Mouse (Mus musculus): ENCODE results near the gene Drc3. TPM values are rescaled to one million over a fixed set of nuclear protein-coding genes. Genes with fewer than 3 reads are reported as not detected.
"Not testable (repeated sequence)": the region's sequence is repeated elsewhere in the genome, so short reads cannot be mapped to it uniquely, and the experiment has no call there.

The Drc3 gene
- polyA plus RNA-seq, 1 experiment from 2014 or later, result 3.8 TPM

- H3K27ac ChIP-seq (replicated peaks); H3K9ac ChIP-seq; H3K4me1 ChIP-seq (replicated peaks); H3K4me3 ChIP-seq; H3K4me2 ChIP-seq; H3K27me3 ChIP-seq; ATAC-seq (ENCODE audit: low read depth); H3K9me3 ChIP-seq: not testable (repeated sequence)
- 26% methylated on average over 1 of the region's 1 CpGs for WGBS
- H3K36me3 ChIP-seq, result peaks cover 88% of the 10 kb centered on the region
Measured at GRCm38 (mm10) chr11:60439621-60440020, 86.5 kb downstream of the Drc3 start.

DNA sequence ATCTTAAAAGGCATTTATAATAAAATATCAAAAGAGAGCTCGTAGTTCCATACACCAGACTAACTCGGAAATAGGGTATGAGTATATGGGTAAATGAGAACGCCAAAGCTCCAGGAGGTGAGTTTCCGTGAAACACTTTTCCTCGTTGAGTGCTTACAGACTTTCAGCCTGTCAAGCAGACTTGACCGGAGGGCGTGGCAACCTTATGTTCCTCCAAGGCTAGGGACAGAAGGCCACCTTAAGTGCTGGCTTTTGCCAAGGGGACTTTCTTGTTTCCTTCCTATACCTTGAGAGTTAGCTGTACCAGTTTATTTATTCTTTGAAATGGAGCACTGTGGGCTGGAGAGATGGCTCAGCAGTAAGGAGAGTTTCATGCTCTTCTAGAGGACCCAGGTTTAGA lies 87.0 kb downstream of the Drc3 start:
- ATAC-seq (ENCODE audit: low read depth), result no peak
- WGBS, result 45% methylated on average over 7 of the region's 7 CpGs
- H3K36me3 ChIP-seq, result peaks cover 84% of the 10 kb centered on the region

DNA sequence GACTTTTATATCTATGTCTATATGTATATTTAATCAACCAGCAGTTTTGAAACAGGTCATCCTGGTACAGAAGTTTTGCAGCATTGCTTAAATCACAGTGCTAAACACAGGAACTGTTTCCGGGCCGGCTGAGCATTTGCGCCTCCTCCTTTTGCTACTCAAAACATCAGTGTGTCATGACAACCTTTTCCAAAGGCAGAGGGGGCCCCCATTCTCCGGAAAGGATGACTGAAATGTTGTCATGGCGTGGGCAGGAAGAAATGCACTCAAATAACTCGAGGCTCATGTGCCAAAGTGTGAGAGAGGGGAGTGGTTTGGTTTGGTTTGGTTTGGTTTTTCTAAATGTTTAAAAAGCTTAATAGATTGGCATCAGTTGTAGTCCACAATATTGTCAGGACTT lies 89.8 kb downstream of the Drc3 start:
- Histone ChIP-seq H3K27me3 (no peaks in the 10 kb centered on the region), H3K36me3 (peaks cover 60% of the 10 kb centered on the region), H3K9ac (no peak overlapping the region), H3K9me3 (no peaks in the 10 kb centered on the region), H3K4me3 (no peak overlapping the region), H3K27ac (replicated peaks) (no peak overlapping the region), H3K4me1 (replicated peaks) (no peaks in the 10 kb centered on the region), H3K4me2 (no peak overlapping the region)
- ATAC-seq (ENCODE audit: low read depth), result no peak
- WGBS, result 92% methylated on average over 6 of the region's 6 CpGs

More for the DNA sequence above, 87.0 kb downstream of the Drc3 start:
- Histone ChIP-seq H3K4me3 (no peak overlapping the region), H3K27ac (replicated peaks) (no peak overlapping the region), H3K27me3 (no peaks in the 10 kb centered on the region), H3K4me1 (replicated peaks) (no peaks in the 10 kb centered on the region), H3K9me3 (no peaks in the 10 kb centered on the region), H3K4me2 (no peak overlapping the region), H3K9ac (no peak overlapping the region)

Other genes with a start within 250 kb of the Drc3 start
- 29.9 and 30.0 TPM in 2 replicates for gene Rai1, start 248.3 kb upstream of the Drc3 start, polyA plus RNA-seq (2015; fragmentation: Nextera tagmentation; extraction: Ambion mirVana)
- gene Srebf1, start 130.7 kb upstream of the Drc3 start, polyA plus RNA-seq (2015; fragmentation: Nextera tagmentation; extraction: Ambion mirVana), result 30.6 and 38.5 TPM in 2 replicates
- 52.8 and 61.4 TPM in 2 replicates for gene Tom1l2, start 424 bp upstream of the Drc3 start, polyA plus RNA-seq (2015; fragmentation: Nextera tagmentation; extraction: Ambion mirVana)
- gene Gid4, start 63.8 kb downstream of the Drc3 start, polyA plus RNA-seq (2015; fragmentation: Nextera tagmentation; extraction: Ambion mirVana), result 19.2 and 20.2 TPM in 2 replicates
- gene Atpaf2, start 65.1 kb downstream of the Drc3 start, polyA plus RNA-seq (2015; fragmentation: Nextera tagmentation; extraction: Ambion mirVana), result 39.4 and 41.2 TPM in 2 replicates
- 92.5 and 99.3 TPM in 2 replicates for gene Drg2, start 101.3 kb downstream of the Drc3 start, polyA plus RNA-seq (2015; fragmentation: Nextera tagmentation; extraction: Ambion mirVana)
- 0.15 and 0.21 TPM in 2 replicates for gene Myo15, start 116.0 kb downstream of the Drc3 start, polyA plus RNA-seq (2015; fragmentation: Nextera tagmentation; extraction: Ambion mirVana)
- gene Alkbh5, start 183.1 kb downstream of the Drc3 start, polyA plus RNA-seq (2015; fragmentation: Nextera tagmentation; extraction: Ambion mirVana), result 22.3 and 24.2 TPM in 2 replicates

Data from neural tube, embryonic 13.5 days (tissue).